Mouse (Mus musculus): ENCODE data around the gene Sp3.
"Not testable (repeated sequence)": the region's sequence is repeated elsewhere in the genome, so short reads cannot be mapped to it uniquely, and the experiment has no call there.

Sp3 gene

DNA sequence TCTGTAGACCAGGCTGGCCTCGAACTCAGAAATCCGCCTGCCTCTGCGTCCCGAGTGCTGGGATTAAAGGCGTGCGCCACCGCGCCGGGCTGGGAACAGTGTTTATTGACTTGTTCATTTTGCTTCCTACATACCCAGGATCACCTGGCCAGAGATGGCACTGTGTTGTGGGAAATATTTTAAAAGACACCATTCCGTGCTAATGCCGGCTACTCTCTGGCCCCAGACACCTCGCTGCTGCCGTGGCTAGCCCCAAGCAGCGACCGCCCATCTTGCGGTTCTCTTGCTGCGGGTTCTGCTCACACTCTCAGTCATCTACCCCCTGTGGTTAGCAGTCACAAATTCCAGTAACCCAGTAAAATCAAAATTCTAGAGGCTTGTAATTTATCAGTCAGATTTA, 12.3 kb upstream of the Sp3 start:
- DNase-seq (ENCODE audit: low spot score): no peak

DNA sequence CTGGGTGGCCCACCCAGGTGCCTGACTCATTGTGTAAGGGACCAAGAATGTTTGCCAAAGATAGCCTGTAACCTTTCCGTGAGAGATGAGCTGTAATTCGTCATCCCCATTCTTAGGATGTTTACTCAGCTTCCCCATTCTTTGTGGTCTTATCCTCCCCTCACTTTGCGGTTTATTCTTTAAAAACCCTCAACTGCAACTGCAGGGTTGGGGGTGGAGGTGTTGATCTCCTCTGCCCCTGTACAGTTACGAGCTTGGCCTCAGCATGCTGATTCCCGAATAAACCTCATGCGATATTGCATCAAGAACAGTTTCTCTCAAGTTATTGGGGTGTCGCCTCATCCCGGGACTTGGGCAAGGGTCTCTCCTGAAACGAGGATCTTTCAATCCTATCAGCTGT, 8.7 kb upstream of the Sp3 start:
- not testable (repeated sequence) for DNase-seq (ENCODE audit: low spot score)

DNA sequence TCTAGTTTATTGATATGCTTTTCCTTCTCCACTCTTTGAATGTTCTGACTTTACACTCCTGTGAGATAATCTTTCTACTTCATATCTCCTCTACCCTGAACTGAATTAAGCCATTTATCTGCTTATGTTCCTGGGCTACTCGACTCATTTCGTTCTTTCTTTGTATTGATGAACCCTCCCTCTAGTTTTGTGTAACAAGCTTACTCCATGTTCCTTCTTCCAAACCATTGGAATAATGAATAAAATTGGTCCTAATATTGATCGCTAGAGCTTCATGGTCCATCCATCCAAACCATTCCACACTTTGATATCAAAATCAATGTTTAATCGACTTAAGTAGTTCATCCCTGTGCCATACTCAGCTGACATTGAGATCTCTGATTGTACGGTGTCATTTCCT, 6.4 kb upstream of the Sp3 start, which contains the start of gene Gm11084:
Gene Gm11084 (minus strand): TSS at position 101 of the 400 bp plus-strand sequence.
- no peak for DNase-seq (ENCODE audit: low spot score)

DNA sequence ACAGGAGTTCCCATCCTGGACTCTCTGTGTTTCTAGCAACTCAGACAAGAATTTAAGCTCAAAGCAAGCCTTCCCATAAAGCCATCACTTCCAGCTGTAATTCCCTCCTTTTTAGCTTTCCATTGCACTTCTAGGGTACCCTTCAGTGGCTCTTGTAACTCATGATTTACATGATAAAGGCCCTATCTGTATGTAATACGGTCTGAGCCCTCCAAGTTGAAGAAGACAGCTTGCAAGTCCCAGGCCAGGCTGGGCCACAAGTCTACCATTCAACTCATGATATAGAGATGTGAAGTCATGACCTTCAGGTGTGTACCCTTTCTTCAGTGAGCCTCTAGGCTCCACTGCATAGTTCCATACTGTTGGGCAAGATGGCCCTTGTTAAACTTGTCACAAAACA, 5.3 kb upstream of the Sp3 start:
- DNase-seq (ENCODE audit: low spot score): no peak

DNA sequence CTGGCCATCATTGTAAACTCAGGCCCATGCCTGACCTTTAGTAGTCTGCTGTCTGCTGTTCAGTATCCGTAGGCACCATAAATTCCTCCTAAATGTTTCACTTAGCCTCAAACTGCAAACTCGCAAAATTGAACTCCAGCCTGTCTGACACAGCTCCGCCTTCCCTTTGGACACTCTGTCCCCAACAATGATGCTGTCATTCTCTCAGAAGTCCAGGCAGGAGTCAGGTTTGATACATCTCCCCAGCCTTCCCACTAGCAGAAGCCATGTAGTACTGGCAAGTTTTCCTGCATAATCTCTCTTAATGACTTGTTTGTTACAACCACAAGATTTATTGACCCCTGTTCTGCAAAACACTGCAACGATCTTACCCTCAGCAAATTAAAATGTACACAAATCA, 4.6 kb upstream of the Sp3 start:
- DNase-seq (ENCODE audit: low spot score): no peak

DNA sequence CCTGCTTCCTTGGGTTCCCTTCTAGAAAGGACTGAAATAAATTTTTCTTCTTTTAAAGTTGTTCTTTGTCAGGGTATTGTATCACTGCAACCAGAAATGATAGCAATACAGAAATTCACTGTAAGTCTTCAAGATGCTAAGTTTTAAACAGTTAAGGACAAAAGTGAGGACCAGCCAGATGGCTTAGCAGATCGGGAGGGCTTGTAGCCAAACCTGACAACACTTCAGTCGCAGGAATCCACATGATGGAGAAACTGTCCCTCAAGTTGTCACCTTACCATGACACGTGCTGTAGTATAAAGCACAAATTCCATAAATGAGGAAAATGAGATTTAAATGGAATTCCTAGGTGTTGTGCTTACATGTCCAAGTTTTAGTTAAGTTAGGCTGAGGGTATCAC, 3.0 kb upstream of the Sp3 start:
- no peak for DNase-seq (ENCODE audit: low spot score)

DNA sequence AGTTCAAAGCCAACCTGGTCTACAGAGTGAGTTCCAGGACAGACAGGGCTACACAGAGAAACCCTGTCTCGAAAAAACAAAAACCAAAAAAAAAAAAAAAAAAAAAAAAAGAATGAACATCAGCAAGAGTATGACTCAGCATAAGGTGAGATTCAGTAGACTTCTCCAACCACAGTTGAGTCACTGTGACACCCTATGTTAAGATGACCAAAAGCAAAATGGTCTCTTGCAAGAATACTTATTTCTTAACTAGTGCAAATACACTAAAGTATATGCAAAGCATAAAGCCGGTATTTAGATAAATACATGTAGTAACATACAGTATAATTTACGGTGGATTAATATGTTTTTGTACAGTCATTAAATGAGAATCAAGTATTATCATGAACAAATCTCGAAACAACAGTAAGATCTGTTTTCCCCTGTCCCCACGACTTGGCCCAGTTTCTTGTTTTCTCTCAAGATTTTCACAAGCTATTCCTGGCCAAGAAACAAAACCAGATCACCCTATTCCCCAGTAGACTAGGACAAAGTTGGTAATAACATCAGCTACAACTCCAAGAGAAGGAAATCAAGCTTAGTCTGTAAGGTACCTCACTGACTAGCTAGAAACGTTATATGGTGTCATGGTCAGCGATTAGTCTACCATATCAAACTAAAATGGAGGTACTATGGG, 2.0 kb upstream of the Sp3 start:
- no peak for DNase-seq (ENCODE audit: low spot score)

DNA sequence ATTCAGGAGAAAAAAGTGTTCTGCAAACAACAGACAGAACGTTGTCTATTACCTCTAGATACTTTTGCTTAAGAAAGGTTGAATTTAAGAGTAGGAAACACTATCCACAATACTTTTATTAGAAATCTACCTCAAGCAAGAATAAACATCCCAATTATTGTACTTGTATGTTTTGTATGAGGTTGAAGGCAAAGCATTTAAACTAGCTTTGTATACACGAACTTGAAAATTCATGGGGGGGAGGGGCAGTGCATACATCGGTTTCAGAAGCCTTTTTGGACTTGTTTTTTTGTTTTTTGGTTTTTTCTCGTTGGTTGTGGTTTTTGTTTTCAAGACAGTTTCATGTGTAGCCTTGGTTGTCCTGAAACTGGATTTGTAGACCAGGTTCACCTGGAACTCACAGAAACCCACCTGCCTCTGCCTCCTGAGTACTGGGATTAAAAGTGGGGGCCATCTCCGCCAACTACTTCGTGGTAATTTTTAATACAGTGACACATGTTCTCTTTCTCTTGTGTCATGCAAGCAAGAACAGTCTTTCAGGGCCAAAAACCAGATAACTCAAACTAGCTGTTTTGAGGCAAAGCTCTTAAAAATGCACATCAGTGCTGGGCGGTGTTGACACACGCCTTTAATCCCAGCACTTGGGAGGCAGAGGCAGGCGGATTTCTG, 1.3 kb upstream of the Sp3 start:
- DNase-seq (ENCODE audit: low spot score): no peak

DNA sequence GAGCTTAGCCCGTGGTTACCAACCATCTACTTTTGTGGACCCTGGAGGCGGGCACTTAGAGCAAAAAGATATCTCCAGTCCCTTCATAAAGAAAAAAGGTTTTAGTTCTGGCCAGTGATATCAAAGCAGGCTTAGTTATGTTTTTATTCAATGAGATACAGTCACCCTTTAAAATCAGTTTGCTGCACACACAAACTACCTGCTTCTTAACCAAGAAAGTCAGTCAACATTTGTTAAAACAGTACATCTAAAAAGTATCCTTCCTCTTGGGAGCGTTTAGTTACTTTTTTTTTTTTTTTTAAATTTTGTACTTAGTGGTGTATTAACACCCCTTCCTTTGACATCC, 802 bp upstream of the Sp3 start:
- no peak for DNase-seq (ENCODE audit: low spot score)

DNA sequence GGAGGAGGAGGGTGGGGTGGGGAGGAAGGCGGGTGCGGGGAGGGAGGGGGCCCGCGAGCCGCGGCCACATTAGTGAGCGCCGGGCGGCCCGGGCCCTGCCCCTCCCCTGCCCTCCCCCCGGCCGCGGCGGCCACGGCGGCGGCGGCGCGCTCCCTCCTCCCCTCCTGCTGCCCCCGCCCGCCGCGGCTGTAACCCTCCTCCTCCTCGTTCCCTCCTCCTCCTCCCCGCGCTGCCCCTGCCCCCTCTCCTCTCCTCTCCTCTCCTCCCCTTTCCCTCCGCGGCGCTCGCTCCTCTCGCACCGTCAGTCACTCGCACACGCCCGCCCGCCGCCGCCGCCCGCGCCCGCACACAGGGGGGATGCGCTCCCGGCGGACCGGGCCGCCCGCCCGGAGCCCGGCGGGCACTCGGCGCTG, 581 bp downstream of the Sp3 start:
- peak; percentile 88 for DNase-seq (ENCODE audit: low spot score)

DNA sequence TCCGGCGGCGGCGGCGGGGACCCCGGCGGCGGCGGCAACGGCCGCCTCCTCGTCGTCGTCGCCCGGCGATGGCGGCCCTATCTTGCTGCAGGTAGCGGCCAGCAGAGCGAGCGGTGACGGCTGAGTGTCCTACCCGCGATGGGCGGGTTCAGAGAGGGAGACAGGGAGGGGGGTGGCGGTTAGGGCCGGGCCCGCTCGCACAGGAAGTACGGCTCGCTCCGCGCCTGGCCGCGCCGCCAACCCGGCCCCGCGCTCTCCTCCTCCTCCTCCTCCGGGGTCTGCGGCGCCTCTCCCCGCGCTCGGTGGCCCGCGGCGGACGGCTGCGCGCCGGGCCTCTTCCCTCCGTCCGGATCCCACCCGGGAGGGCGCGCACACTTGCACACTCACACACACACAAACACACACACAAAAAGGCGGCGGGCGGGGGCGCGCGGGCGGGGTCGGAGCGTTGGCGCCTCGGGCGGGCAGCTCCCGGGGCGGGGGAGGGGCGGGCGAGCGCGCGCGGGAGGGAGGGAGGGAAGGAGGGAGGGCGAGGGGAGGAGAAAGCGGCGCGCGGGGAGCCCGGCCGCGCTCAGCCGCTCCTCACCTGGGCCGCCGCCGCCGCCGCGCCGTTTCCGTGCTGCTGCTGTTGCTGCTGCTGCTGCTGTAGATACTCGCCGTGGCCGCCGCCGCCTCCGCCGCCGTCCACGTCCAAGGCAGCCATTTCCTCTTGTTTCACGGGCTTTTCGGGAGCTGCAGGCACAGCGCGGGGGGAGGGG, 1.2 kb downstream of the Sp3 start:
- peak; percentile 86 for DNase-seq (ENCODE audit: low spot score)

DNA sequence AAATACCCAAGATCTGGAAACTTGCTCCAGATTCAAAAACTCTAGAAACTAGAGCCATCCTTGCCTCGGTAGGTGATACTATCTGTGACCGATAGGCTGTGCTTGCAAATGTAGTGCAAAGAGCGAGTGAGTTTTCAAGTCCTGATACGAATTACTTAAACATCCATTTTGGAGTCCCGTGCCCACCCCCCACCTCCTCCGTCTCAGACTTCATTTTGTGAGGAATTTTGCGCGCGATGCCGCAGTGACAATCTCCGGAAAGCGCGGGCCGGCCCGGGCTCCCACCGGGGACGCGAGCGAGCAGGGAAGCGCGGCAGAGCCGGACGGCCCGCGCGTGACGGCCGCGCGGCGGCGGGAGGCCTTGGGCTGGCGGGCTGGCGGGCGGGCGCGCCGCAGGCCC, 1.8 kb downstream of the Sp3 start:
- no peak for DNase-seq (ENCODE audit: low spot score)

DNA sequence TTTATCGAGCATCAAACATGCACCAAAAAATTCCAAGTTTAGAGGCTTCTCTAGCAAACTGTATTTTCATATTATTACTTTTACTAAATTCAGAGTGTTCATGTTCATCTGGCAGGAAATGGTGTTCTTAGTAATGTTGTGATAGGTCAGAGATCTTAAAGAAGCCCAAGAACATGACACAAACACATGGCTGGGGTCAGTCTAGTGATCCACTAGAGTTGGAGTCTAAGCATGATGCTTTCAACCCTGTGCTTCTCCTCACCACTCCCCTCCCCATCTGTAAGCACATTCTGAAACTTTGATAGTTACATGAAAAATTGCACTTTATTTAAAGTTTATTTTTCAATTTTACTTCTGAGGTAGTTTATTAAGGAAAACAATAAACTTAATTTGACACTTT, 3.0 kb downstream of the Sp3 start:
- no peak for DNase-seq (ENCODE audit: low spot score)

DNA sequence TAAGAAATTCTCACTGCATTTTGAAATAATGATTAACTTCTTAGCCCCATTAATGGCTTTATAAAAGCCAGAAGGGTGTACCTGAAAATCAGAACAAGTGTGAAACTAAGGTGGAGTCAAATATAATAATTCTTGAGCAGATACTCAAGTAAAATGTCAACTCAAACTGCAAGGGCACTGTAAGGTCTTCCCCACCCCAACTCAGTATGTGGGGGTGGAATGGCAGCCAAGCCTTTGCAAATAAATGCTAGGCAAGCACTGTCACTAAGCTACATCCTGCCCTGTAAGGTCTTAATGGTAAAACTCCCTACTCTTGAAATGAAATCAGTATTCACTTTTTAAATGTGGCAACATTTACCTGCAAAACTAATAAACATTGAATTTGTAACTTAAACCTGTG, 4.2 kb downstream of the Sp3 start:
- DNase-seq (ENCODE audit: low spot score): no peak

DNA sequence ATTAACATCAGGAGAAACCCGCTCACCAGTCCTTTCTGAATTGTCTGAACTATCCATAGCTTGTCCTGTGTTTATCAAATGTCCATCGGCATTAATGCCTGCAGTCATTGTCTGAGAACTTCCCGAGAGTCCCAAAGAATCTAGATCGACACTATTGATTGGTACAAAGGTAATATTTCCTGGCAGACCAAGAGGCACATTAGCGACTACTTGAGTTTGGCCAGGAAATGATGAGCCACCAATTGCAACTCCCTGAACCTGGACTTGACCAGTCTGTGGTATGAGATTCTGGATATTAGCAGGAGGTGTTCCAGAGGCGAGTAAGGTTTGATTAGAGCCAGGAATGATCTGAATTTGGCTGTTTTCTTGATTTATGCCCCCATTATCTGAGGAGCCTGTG, 9.4 kb downstream of the Sp3 start:
- DNase-seq (ENCODE audit: low spot score): no peak

DNA sequence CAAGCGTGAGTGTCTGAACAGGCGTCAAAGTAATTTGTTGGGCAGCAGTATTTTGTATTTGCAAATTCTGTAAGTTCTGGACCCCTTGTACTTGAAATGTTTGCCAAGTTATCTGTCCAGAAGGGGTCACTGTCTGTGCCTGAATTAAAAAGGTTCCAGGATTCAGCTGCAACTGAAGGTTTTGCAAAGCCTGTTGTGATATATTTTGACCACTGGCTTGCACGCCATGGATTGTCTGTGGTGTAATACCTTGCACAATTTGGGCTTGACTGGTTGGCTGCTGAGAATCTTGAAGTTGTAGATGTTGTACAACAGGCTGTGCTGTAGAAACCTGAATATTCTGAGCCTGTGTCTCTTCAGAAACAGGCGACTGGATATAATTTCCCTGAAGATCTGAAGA, 9.9 kb downstream of the Sp3 start:
- no peak for DNase-seq (ENCODE audit: low spot score)

DNA sequence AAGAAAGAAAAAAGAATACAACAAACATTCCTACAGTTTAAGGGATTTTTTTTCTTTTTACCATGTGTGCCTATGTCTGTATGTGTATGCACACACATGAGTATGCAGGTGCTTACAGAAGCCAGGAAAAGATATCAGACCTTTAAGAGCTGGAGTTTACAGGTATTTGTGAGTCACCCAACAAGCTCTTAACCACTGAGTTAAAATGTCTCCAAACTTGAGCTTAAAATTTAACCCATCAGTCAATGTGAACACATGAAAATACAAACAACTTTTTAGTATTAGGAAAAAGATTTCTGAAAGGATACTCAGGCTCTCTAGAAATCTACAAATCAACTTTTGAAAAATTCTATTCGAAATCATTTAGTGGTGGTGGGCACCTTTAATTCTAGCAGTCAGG, 11.7 kb downstream of the Sp3 start:
- no peak for DNase-seq (ENCODE audit: low spot score)

DNA sequence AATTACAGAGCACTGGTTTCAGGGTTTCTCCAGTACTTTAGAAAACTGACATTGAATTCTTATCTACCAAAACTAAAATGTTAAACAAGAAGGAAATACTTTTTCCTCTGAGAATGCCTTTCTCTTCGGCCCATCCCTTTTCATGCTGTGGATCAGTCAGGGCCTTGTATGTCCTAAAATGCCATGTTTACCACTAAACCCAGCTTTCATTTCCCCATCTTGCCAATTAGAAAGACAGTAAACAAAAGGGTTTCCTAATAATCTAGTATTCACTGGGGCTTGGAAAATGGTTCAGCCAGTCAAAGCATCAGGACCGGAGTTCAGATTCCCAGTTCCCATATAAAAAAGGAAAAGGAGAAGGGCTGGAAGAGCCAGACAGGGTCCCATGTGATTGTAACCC, 14.8 kb downstream of the Sp3 start:
- no peak for DNase-seq (ENCODE audit: low spot score)

DNA sequence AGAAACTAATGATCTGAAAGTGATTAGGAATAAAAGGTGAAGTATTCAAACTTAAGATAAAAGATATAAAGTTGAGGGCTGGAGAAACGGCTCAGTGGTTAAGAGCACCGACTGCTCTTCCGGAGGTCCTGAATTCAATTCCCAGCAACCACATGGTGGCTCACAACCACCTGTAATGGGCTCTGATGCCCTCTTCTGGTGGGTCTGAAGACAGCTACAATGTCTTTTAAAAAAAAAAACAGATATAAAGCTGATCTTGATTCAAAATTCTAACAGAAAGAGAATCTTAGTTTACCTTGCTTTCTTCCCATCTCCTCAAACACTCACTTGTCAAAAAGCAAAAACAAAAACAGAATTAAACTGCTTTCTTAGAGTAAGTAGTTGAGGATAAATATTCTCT, 23.8 kb downstream of the Sp3 start:
- DNase-seq (ENCODE audit: low spot score): no peak

DNA sequence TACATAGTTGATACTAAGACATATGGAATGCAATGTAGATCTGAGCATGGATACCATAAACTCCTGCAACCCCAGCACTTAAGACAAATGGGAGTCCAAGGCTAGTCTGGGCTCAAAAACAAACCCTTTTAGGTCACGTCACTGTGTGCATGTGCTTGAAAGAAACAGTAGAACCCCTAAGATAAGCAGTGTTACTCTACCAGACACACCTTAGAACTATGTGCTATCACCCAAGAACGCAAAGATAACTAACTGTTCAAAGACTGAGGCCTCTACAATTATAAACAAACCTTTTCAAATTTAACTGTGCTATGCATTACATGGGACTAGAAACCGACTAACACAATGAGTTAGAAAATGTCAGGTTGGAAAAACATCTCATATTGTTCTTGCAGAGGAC, 27.3 kb downstream of the Sp3 start:
- DNase-seq (ENCODE audit: low spot score): no peak

DNA sequence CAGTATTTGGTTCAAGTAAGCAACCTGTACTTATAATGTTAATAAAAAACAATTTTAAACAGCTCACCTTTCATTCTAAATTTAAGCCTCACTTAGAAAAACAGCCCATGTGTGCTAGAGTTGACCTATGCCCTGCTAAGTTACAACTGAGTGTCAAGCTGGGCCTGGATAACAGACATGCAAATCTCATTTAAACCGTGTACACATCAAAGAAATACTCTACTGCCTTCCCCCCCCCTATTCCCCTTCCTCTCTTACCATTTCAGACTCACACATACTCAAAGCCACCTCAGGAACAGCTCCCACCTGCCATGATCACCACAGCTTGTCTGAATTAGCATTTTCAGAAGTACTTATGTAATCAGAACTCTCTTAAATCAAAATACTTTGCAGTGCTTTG, 44.3 kb downstream of the Sp3 start:
- DNase-seq (ENCODE audit: low spot score): no peak

DNA sequence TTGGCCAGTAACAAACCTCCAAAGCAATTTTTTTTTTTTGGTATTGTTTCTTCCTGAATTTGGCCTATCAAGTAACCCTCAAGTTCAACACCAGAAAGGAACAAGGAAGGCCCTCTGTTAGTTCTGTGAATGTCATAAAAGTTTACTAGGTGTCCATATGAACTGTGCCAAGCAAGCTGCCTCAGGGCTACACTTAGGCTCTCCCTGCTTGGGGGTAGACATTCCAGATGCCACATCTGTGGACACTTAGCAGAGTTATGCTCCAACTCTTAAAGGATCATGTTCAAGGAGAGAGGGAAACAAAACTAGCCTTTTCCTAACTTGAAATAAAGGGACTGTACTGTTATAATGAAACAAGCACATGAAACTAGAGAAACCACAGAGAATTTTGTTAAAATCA, 48.1 kb downstream of the Sp3 start:
- DNase-seq (ENCODE audit: low spot score): no peak

DNA sequence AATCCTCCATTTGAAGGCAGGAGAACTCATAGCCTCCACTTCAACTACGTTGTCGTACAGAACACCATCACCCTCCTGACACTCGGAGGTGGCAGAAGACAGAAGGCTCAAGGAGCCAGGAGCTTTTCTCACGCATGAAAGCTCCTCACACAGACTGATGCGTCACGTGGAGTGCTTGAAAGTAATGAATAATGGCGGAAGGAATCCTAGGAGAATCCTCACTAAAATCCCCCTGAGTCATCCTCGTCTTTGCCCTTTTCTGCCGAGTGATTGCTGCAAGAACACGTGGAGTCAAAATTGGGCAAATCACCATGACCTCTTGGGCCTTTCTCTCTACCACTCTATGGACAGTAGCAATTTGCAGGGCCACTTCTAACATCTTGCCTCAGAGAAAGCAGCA, 55.3 kb downstream of the Sp3 start:
- DNase-seq (ENCODE audit: low spot score): no peak

DNA sequence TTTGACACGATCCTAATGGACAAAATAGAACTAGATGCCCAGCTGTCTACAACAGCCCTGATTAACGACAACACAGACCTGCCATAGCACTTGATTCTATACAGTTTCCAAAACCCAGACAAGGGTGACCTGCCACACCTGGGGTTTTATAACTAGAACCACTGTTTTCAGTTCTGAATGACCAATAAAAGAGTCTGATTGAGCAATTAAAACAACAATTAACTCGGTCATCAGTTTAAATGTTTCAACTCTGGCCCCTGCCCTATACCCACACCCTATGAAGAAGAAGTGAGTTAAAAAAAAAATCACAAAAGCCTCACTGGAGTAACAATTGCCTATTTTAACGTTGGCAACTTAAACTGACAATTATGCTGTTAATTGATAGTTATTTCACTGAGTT, 64.1 kb downstream of the Sp3 start:
- no peak for DNase-seq (ENCODE audit: low spot score)

Data from ovary, adult 18-20 months (tissue).